Mouse (Mus musculus) liver, postnatal 0 days (tissue): Measurements from ENCODE around the gene Zfp953. TPM values are rescaled to one million over a fixed set of nuclear protein-coding genes. Genes with fewer than 3 reads are reported as not detected.
"Not testable (repeated sequence)": the region's sequence is repeated elsewhere in the genome, so short reads cannot be mapped to it uniquely, and the experiment has no call there.

Experiments
- ATAC-seq: fragments of 200-750 bp; cut with Nextera tagmentation; 2 replicates; pipeline ENCODE4 v1.8.0; 2017; ENCODE audit warnings: mild to moderate bottlenecking, moderate library complexity
- DNase-seq: peaks from one replicate; pipeline ENCODE4 v3.0.0-alpha.2; 2016
- H3K27ac ChIP-seq: fragments of 300-500 bp; sonication (generic); 2 replicates; pipeline ENCODE4 v1.5.1; 2014; ENCODE audit warnings: antibody characterized with exemption, moderate library complexity, mild to moderate bottlenecking, low read depth
- H3K27me3 ChIP-seq: fragments of 300-500 bp; sonication (generic); 2 replicates; pipeline ENCODE4 v1.6.1; 2014; ENCODE audit warnings: low read length, control low read depth, mixed read lengths; ENCODE audit not compliant: insufficient read depth
- H3K36me3 ChIP-seq: fragments of 300-500 bp; sonication (generic); replicated peaks from 2 replicates; pipeline ENCODE4 v1.6.1; 2014; ENCODE audit warnings: mild to moderate bottlenecking, control low read depth, low read length, moderate library complexity, mixed read lengths; ENCODE audit not compliant: insufficient read depth
- H3K4me1 ChIP-seq: fragments of 300-500 bp; sonication (generic); 2 replicates; pipeline ENCODE4 v1.6.1; 2014; ENCODE audit warnings: antibody characterized with exemption, mild to moderate bottlenecking, control low read depth; ENCODE audit not compliant: insufficient read depth
- H3K4me2 ChIP-seq: fragments of 300-500 bp; sonication (generic); 2 replicates; pipeline ENCODE4 v1.6.1; 2014; ENCODE audit warnings: low read depth, mild to moderate bottlenecking, low read length, moderate library complexity, mixed read lengths
- H3K4me3 ChIP-seq: fragments of 300-500 bp; sonication (generic); 2 replicates; pipeline ENCODE4 v1.5.1; 2014; ENCODE audit warnings: low read depth, low read length
- H3K9ac ChIP-seq: fragments of 300-500 bp; sonication (generic); replicated peaks from 2 replicates; pipeline ENCODE4 v1.6.1; 2014; ENCODE audit warnings: mild to moderate bottlenecking, moderate library complexity
- H3K9me3 ChIP-seq: fragments of 300-500 bp; sonication (generic); 2 replicates; pipeline ENCODE4 v1.6.1; 2016; ENCODE audit warnings: mild to moderate bottlenecking, control low read depth, low read length, mixed read lengths
- CTCF ChIP-seq: sonication (generic); IDR thresholded peaks from 2 replicates; pipeline ENCODE4 v1.5.1; 2016; ENCODE audit warnings: antibody characterized with exemption, low read depth
- EP300 ChIP-seq: IDR thresholded peaks from 2 replicates; pipeline ENCODE4 v1.6.1; 2016; ENCODE audit warnings: antibody characterized with exemption, low read depth, mild to moderate bottlenecking
- WGBS: fragments of 180-500 bp; shearing (Covaris S2); extraction: QIAGEN DNeasy Blood & Tissue Kit; methylation state at CpG from one replicate; pipeline ENCODE4 v1.1.7; 2014; ENCODE audit not compliant: insufficient replicate concordance; 5-methylcytosine and 5-hydroxymethylcytosine counted together
- polyA plus RNA-seq: library from polyadenylated mRNA; unstranded; fragments of >200 nt; fragmentation: Nextera tagmentation; extraction: Ambion mirVana; gene quantifications from 2 replicates; pipeline ENCODE4 v1.2.1, GENCODE M21; 2015

Gene Zfp953
- polyA plus RNA-seq = 0.45 and 0.52 TPM in 2 replicates

- peaks cover 11% of the 10 kb centered on the region for H3K4me1 ChIP-seq
- DNase-seq = peak; percentile 90
- under 1% methylated on average over 15 of the region's 15 CpGs for WGBS
- peak within 1 kb of the TSS; percentile 81 for H3K4me2 ChIP-seq
- H3K4me3 ChIP-seq = peak within 1 kb of the TSS; percentile 91
- H3K9me3 ChIP-seq = no peaks in the 10 kb centered on the region
- H3K27ac ChIP-seq = peak within 1 kb of the TSS; percentile 90
- no peaks in the 10 kb centered on the region for H3K36me3 ChIP-seq
- H3K27me3 ChIP-seq = no peaks in the 10 kb centered on the region
- TF ChIP-seq EP300 = no peak
- TF ChIP-seq CTCF = peak; percentile 41
- peak within 1 kb of the TSS; percentile 85 for H3K9ac ChIP-seq
- ATAC-seq = peak; percentile 93
Measured at GRCm38 (mm10) chr13:67360131-67360744, at the start of gene Zfp953, which contains the start of gene Gm28044. Zfp953 (minus strand) TSS chr13:67360605. Gm28044 (minus strand) TSS chr13:67360536.

- peak within 1 kb of the TSS; percentile 76 for H3K27ac ChIP-seq
Measured at GRCm38 (mm10) chr13:67399183-67399903, 38.9 kb upstream of the Zfp953 start, which contains the start of gene Zfp429. Zfp429 (minus strand) TSS chr13:67399819.

GRCm38 (mm10) chr13:67376255-67376654, 15.8 kb upstream of the Zfp953 start:
- 62% methylated on average over 3 of the region's 3 CpGs for WGBS
- not testable (repeated sequence) for H3K9ac ChIP-seq, H3K9me3 ChIP-seq, ATAC-seq, H3K4me3 ChIP-seq, H3K36me3 ChIP-seq, DNase-seq, H3K4me1 ChIP-seq, H3K27ac ChIP-seq, H3K4me2 ChIP-seq, H3K27me3 ChIP-seq
- TF ChIP-seq CTCF = peak; percentile 32

More at GRCm38 (mm10) chr13:67399183-67399903, 38.9 kb upstream of the Zfp953 start, which contains the start of gene Zfp429:
- DNase-seq (peak; percentile 70), ATAC-seq (peak; percentile 93)
- Histone ChIP-seq H3K9ac (peak within 1 kb of the TSS; percentile 58), H3K4me2 (peak within 1 kb of the TSS; percentile 77), H3K4me3 (peak within 1 kb of the TSS; percentile 60)
- H3K4me1 ChIP-seq, H3K27me3 ChIP-seq, H3K9me3 ChIP-seq, H3K36me3 ChIP-seq: not testable (repeated sequence)
- WGBS = 2% methylated on average over 14 of the region's 16 CpGs

- ATAC-seq (peak; percentile 94), DNase-seq (peak; percentile 73)
- Histone ChIP-seq H3K4me2 (peak within 1 kb of the TSS; percentile 73), H3K4me3 (peak within 1 kb of the TSS; percentile 52), H3K9ac (peak within 1 kb of the TSS; percentile 58)
- H3K36me3 ChIP-seq, H3K4me1 ChIP-seq, H3K27ac ChIP-seq, H3K27me3 ChIP-seq, H3K9me3 ChIP-seq: not testable (repeated sequence)
- WGBS = 7% methylated on average over 13 of the region's 15 CpGs
Measured at GRCm38 (mm10) chr13:67375050-67375911, 14.9 kb upstream of the Zfp953 start, which contains the start of the genes Gm28041 and Zfp456. Gm28041 (minus strand) TSS chr13:67375733. Zfp456 (minus strand) TSS chr13:67375810.

GRCm38 (mm10) chr13:67351854-67352253, 8.6 kb downstream of the Zfp953 start:
- Histone ChIP-seq H3K9ac (no peak overlapping the region), H3K4me2 (no peak overlapping the region), H3K4me3 (no peak overlapping the region), H3K4me1 (no peaks in the 10 kb centered on the region), H3K27me3 (no peaks in the 10 kb centered on the region), H3K36me3 (no peaks in the 10 kb centered on the region), H3K9me3 (no peaks in the 10 kb centered on the region), H3K27ac (no peak overlapping the region)
- ATAC-seq (no peak), DNase-seq (no peak)
- TF ChIP-seq CTCF = no peak
- no peak for TF ChIP-seq EP300

GRCm38 (mm10) chr13:67343422-67343821, 17.0 kb downstream of the Zfp953 start:
- Histone ChIP-seq H3K36me3 (peaks cover 18% of the 10 kb centered on the region), H3K9me3 (no peaks in the 10 kb centered on the region), H3K27me3 (no peaks in the 10 kb centered on the region), H3K4me3 (no peak overlapping the region), H3K4me2 (no peak overlapping the region), H3K9ac (no peak overlapping the region), H3K4me1 (no peaks in the 10 kb centered on the region), H3K27ac (no peak overlapping the region)
- DNase-seq = no peak
- WGBS = 66% methylated on average over 2 of the region's 2 CpGs
- no peak for ATAC-seq
- no peak for TF ChIP-seq CTCF
- no peak for TF ChIP-seq EP300
